Mouse (Mus musculus): ENCODE results near the gene Acp4.
"Not testable (repeated sequence)": the region's sequence is repeated elsewhere in the genome, so short reads cannot be mapped to it uniquely, and the experiment has no call there.

Acp4 gene

DNA sequence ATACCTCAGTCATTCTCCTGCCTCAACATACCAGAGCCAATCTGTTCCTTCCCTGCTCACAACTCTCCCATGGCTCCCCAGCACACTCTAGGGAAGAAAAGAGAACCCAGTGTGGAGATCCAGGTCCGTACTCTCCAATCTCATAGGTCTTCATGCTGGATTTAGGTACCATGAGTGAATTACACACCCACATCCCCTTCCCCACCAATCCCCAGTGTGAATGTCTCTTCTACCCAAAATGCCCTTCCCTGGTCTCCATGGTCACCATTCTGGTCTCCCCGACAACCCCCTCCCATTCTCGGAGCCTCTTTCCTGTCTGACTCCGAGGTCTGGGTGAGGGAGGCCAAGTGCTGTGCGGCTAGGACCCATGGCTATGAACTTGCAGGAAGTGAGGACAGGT lies 4.0 kb upstream of the Acp4 start, which contains the start of gene Gm15517:
Gene Gm15517 (plus strand): TSS at position 301 of the 400 bp plus-strand sequence.
- DNase-seq = no peak

DNA sequence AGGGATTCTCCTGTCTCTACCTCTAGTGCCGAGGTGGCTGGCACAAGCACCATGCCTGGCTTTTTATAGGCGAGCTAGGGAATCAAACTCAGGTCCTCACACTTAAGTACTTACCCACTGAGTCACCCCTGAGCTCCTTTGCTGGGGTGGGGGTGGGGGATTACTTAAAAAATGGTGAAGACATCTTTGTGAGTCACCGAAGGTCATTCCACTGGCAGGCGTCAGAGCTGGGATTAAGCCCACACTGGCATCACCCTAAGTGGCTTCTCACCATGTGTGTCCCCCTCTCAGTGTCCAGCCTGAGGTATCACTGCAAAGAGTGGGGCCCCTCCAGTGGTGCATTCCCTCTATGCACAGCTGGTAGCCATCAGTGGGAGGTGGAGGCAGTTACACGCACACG lies 3.2 kb upstream of the Acp4 start:
- no peak for DNase-seq

DNA sequence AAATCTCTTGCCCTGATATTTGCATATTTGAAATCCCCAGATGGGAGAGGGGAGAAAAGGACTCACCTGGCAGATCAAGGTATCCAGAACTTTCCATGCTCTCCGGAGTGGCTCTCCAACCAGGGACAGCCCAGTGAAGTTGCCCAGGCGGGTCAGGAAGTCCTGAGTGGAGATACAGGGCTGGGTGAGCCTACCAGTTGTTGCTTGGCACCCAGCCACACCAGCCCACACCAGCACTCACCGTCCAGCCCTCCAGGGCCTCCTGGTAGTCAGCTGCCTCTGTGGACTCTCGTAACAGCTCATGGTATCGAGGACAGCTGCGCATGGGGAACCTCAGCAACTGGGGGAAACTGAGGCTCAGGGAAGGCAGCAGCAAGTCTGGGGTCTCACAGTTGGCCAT lies 2.2 kb downstream of the Acp4 start:
- no peak for DNase-seq

DNA sequence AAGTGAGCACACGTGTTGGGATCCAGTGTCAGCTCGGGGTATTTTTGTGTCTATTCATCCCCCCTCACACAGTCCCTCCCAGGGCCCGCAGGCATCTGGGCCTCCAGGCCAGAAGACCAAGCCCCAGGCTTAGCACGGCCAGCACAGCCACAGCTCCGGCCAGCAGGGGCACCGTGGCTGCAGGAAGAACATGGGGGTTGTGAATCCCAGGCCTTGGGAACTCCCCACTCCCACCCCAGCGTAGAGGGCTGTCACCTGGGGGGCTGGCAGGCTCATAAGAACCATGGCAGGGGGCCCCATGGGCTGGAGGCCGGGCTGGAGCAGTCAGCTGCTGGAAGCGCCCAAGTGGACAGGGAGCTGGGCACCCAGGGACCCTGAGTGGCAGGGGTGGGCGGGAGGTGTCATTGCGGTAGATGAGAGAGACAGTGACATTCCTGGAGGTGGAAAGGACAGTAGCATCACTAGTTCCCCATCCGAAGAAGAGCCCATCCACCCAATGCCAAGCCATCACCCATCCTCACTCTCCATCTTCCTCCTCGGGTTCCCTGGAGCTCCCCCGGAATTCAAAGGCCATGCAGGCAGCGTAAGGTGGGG lies 4.1 kb downstream of the Acp4 start:
- DNase-seq = no peak

DNA sequence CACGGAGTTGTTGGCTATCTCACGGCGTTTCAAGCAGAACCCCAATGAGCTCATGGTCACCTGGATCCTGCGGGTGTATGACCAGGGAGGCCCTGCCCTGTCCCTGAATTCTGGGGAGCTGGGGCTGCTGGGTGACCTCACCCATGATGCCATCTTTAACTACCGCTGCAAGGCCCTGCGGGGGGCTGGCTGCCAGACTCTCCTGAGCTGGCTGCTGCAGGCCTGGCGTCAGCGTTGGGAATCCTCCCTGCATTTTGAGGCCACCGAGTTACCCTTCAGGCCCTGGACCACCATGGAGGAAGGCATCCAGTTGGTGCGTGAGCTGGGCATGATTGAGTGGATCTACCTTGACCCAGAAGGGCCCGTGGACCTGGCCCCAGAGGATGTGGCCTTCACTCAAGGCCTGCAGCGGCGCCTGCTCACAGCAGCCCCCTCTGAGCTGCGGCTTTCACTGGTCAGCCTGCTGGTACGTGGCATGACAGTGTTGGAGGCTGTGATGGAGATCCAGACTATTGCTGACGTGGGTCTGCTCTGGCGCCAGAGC lies 6.4 kb downstream of the Acp4 start:
- not testable (repeated sequence) for DNase-seq

DNA sequence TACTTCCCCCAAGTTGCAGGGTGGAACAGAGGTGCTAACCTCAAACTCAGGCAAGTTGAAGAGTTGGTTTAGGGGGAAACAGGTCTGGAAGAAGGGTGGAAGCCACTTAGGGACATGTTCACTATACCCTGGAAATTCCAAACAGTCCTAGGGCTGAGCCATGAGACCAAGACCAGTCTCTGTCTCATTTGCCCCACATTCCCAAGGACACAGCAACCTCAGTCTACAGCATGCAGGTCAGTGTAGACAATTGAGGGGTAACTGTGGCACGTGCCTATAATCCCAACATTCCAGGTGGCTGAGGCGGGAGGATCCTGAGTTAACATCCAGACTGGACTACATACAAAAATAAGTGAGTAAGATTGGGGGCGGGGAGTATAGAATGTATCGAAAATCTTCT lies 7.9 kb downstream of the Acp4 start:
- no peak for DNase-seq

DNA sequence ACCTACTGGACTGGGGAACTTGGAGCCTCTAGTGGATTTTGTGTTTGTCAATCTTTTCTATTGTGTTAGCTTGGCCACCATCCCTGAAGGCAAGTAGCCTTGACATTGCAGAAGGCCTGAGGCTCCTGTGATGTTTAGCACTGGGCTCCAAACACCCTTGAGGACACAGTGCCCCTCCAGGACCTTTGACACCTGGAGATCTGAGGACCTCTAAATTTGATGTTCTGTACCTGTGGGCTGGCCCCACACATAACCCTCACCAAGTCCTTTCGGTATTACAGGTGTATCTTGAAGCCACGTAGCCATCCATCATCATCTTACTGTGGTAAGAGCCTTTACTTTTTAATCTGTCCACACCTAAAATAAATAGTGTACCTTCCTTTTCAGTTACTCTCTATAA lies 9.2 kb downstream of the Acp4 start:
- DNase-seq = no peak

DNA sequence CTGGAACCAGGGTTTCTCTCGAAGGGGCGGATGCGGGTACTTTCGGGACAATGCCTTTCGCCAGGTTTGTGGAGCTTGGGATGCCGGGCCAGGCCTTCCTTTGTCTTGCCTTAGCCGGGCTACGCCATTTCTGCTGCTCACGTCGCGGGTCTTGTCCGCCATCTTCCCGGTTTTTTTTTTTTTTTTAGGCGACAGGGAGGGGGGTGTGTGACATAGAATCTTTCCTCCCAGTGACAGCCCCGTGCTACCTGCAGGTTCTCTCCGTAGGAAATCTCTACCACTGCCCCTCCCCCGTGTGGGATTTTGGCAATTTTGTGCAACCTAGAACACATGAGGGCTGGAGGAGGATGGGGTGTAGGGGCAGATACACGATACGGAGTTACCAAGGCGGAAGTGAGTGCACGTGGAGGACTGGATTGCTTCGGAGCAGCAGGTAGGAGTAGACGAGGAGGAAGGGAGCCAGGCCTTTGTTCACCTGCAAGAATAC lies 10.2 kb downstream of the Acp4 start:
- DNase-seq = peak; percentile 53

DNA sequence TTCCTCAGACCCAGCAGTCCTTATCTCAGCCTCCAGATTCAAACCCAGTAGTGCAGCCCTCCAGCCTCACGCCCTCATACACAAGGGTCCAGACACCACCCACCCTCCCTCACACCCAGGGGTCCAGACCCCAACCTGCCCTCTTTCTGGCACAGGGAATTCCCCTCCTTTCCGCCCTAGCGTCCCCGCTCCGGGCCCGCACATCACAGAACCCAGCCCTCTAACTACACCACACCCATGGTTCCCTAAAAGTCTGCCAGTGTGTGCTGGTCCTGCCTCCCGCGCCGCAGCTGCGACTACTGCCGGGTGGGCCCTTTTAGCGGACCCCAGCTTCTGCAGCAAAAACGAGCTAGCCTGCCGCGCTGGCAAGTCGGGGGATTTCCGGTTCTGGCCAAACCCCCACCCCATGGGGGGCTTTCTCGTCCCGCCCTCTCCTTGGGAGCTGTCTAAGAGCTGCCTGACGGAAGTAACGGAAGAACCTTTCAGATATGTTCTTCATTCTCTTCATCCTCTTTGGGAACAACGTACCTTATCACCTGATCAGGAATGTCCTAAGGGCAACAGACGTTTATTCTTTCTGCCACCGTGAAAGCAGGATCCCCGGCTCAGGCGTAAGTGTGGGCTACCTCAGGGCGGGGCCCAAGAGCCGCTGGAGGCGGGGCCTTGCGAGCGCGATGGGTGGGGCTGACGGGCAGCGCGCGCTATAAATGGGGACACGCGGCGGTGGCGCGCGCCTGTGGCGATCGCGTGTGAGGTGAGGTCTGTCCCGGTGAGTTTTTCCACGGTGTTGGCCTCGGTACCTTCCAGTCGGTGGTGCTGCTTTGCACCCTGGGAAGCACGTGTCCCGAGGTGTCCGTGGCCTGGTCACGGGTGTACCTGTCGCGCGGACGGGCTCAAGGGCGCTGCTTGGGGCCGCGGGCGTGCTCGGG lies 10.9 kb downstream of the Acp4 start, which contains the start of the genes 1700028J19Rik and 2410002F23Rik:
Gene 1700028J19Rik (minus strand): TSS at position 641 of the 929 bp plus-strand sequence.
Gene 2410002F23Rik (plus strand): TSS at position 668 of the 929 bp plus-strand sequence.
- DNase-seq = peak; percentile 94

DNA sequence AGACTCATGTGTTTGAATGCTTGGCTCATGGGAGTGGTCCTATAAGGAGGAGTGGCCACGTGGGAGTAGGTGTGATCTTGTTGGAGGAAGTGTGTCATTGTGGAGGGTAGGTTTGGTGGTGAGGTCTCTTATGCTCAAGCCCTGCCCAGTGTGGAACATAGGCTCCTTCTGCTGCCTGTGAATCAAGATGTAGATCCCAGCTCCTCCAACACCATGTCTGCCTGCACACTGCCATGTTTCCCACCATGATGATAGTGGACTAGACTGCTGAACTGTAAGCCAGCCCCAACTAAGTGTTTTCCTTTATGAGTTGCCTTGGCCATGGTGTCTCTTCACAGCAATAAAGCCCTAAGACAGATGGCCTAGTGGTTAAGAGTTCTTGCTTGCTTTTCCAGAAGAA lies 13.1 kb downstream of the Acp4 start:
- DNase-seq = no peak

DNA sequence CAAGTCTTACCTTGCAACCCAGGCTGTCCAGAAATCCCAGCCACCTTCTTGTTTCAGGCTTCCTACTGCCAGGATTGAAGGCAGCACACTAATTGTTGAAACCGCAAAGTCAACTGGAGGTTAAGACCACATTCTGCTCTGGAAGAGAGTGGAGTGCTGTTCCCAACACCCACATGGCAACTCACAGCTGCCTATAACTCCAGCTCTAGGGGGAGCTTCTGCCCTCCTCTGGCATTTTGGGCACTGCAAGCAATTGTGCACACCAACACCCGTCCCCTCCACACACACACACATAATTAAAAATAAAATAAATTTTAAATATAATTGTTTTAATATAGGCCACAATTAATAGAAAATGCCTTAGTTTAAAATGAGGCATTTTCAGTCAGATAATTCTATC lies 16.0 kb downstream of the Acp4 start:
- no peak for DNase-seq

DNA sequence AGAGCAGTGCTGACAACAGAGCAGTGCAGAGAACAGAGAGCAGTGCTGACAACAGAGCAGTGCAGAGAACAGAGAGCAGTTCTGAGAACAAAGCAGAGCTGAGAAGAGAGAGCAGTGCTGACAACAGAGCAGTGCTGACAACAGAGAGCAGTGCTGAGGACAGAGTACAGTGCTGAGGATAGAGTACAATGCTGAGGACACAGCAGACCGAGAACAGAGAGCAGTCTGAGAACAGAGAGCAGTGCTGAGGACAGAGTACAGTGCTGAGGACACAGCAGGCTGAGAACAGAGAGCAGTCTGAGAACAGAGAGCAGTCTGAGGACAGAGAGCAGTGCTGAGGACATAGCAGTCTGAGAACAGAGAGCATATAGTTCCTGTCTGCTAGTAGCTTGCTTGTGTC lies 16.5 kb downstream of the Acp4 start:
- DNase-seq = no peak

DNA sequence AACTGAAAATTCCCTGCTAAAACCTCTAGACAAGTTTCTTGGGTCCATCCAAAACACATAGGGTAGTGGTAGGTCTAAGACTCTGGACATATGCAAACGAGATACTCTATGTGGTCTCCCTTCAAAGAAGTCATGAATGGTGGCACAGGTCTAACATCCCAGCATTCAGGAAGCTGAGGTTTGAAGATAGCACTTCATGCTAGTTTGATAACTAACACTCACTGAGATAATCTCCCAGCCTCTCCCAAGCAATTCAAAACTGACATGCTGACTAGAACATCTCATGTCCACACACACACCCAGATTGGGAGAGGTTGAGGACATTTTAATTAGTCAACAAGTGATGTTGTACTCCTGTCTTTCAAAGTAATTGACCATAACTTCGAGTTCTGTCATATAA lies 17.3 kb downstream of the Acp4 start:
- no peak for DNase-seq

DNA sequence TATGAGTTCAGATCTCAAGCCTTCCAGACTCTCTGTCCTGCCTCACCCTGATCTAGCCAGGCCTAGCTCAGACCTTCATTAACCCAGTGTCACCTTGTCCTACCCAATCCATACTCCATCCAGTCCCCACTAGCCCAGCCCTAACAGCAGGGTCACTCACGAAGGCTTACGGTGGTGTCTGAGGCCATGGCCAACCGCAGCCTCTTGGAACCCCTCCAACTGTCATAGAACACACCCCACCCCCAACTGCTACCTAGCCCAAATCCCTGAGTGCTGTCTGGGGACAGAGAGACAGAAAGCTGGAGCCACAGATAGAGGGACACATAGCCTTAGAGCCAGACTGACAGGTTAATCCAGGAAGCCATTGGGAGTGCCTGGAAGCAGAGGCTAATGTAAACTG lies 21.3 kb downstream of the Acp4 start, which contains the start of gene Gm36864:
Gene Gm36864 (plus strand): TSS at position 269 of the 400 bp plus-strand sequence.
- no peak for DNase-seq

DNA sequence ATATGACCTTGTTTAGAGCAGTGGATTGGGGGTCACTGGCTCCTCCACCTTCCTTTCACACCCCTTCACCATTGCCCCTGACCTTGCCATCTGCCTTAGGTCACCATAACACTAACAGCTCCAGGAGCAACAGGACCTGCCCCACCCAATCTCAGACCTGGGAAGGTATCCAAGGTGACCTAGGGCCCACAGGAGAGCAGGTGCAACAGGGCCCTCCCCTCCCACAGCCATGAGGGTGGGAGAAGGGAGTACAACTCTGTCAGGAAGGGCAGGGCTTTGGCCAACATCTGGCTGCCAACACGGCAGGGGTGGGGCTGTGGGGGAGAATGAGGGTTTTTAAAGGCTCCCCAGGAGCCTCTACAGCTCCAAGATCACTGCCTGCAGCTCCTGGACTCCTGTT lies 32.1 kb downstream of the Acp4 start, which contains the start of gene Klk1:
Gene Klk1 (plus strand): TSS at position 285 of the 400 bp plus-strand sequence.
- no peak for DNase-seq

DNA sequence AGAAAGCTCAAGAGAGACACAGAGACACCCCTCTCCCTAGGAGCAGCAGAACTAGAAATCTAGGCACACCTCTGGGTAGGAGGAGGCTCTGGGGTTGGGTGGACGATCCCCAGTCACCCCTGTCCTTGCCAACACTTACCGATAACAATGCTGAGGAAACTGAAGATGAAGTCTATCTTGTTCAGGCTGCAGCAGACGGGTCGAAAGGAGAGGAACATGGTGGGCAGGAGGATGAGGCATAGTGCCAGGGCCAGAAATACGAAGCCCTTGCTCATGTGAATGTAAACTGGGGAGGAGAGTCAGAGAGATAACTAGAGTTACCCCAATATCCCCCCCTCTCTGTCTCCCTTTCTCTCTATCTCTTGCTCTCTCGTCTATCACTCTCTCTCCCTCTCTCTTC lies 34.8 kb downstream of the Acp4 start:
- not testable (repeated sequence) for DNase-seq

DNA sequence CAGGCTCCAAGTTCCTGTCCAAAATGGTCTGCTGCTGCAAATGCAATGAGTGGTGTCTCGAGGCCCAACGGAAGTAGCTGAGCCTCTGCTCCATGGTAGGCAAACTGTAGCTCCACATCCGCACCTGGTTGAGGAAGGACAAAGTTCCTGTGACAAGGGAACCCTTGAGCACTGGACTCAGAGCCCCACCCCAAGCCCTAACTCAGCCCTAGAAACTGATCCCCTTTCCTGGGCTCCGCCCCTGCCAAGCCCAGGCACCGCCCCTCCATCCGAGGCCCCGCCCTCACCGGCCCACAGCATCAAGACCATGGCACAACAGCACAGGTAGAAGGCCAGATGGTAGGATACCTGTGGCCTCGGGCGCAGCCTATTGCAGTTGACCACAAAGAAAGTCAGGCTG lies 35.6 kb downstream of the Acp4 start:
- DNase-seq = not testable (repeated sequence)

DNA sequence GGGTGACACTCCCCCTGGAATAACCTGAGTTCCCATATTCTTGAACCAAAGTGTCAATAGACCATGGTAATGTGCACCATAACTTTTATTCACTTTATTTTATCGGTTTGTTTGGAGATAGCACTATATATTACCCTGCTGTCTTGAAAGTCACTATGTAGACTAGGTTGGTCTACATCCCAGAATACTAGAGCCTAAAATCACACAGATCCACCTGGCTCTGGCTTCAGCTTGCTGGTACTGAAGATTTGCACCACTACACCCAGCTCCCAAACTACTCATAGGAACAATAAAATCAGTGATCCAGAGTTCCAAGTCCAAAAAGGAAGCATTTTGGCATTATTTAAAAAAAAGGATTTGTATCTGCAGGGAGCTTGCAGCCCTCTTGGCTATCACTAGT lies 41.5 kb downstream of the Acp4 start, which contains the start of gene Klk1b5:
Gene Klk1b5 (plus strand): TSS at position 301 of the 400 bp plus-strand sequence.
- DNase-seq = no peak

DNA sequence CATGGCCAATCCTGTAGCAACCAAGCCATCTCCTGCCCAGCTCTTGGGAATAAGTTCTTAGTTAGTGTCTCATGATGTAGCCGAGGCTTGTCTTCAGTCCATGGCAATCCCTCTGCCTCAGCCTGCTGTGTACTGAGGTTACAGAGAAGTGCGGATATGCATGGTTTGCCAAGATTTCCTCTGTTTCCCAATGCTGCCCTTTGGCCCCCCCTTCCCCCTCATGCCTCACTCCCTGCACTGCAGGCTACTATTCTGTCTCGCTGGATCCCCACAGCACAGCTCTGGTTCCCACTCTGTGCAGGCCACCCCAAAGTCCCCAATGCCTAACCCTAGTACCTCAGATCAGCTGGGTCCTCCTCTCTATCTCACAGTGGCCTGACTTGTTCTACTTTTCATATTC lies 48.9 kb downstream of the Acp4 start:
- no peak for DNase-seq

DNA sequence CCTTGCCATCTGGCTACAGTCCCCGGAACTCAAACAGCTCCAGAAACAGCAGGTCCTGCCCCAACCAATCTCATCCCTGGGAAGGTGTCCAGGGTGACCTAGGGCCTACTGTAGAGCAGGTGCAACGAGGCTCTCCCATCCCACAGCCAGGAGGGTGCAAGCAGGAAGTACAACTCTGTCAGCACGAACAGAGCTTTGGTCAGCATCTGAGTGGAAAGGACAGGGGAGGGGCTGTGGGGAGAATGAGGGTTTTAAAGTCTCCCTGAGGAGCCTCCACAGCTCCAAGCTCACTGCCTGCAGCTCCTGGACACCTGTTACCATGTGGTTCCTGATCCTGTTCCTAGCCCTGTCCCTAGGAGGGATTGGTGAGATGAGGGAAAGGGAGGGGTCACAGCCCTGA lies 50.0 kb downstream of the Acp4 start, which contains the start of gene Klk1b4:
Gene Klk1b4 (plus strand): TSS at position 301 of the 400 bp plus-strand sequence.
- DNase-seq = not testable (repeated sequence)

Data from thymus, postnatal 25 days (tissue).